Mouse (Mus musculus) embryonic fibroblast, embryonic 13.5 days (primary cell): ENCODE measurements at regions not wholly inside any gene's neighbourhood (a gene's known extent, or its start where the extent isn't known, plus 50 kb on each side); places are given as distances from the start of the nearest gene placed in this dataset.

Experiments used
- H3K27ac ChIP-seq: 2 replicates; pipeline ENCODE4 v1.5.1; 2012; ENCODE audit warnings: low read length, control low read depth, inconsistent platforms; ENCODE audit not compliant: insufficient read depth
- H3K4me1 ChIP-seq: 2 replicates; pipeline ENCODE4 v1.6.1; 2011; ENCODE audit warnings: low read length; ENCODE audit not compliant: control insufficient read depth, insufficient read depth
- H3K4me3 ChIP-seq: 2 replicates; pipeline ENCODE4 v1.5.1; 2011; ENCODE audit warnings: mild to moderate bottlenecking, control low read depth, low read length; ENCODE audit not compliant: insufficient read depth
- CTCF ChIP-seq: IDR thresholded peaks from 2 replicates; pipeline ENCODE4 v1.5.1; 2011; ENCODE audit warnings: mild to moderate bottlenecking, control low read depth, low read length, moderate library complexity, borderline replicate concordance; ENCODE audit not compliant: insufficient read depth
- POLR2A ChIP-seq: IDR thresholded peaks from 2 replicates; pipeline ENCODE4 v1.6.1; 2011; ENCODE audit warnings: low read depth, mild to moderate bottlenecking, control low read depth, low read length, moderate library complexity

DNA sequence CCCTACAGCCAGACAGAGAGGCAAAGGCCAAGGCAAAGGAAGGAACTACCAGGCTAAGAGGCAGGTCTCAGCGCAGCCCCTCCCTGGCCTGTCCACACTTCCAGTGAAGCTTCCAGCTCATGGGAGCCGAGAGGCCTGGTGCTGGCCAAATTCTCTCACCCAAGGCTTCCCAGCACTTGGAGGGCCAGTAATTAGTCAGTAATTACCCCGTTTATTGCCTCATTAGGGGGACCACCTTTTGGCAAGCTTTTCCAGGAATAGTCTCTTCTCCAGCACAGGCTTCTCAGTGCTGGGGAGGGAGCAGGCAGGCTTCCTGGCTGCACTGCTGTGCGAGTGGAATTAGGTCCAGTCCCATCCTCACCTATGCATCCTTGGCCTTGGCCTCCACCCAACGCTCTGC, 252.8 kb upstream of the Nxpe4 start:
- TF ChIP-seq CTCF: no peak
- TF ChIP-seq POLR2A: no peak
- no peaks in the 10 kb centered on the region for H3K4me1 ChIP-seq
- H3K4me3 ChIP-seq: no peak overlapping the region
- H3K27ac ChIP-seq: no peak overlapping the region

DNA sequence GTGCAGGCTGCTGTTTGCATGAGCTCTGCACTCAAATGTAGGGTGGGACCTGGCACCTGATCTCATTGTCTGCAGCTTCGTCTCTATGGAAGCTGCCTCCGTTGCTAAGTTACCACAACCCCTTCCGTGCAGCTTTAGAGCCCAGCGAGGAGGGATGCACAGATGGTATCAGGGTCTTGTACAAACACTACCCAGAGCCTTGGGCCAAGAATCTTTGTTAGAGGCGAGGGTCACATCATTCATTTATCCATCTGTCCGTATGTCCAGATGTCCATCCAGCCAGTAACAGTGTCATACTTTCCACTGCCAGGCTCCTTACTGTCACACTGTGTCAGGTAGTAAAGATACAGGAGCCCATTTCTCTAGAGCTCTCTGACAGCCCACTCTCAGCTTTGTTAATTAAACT, 251.3 kb upstream of the Nxpe4 start:
- no peaks in the 10 kb centered on the region for H3K4me1 ChIP-seq
- no peak for TF ChIP-seq CTCF
- no peak for TF ChIP-seq POLR2A
- no peak overlapping the region for H3K4me3 ChIP-seq
- H3K27ac ChIP-seq: no peak overlapping the region

DNA sequence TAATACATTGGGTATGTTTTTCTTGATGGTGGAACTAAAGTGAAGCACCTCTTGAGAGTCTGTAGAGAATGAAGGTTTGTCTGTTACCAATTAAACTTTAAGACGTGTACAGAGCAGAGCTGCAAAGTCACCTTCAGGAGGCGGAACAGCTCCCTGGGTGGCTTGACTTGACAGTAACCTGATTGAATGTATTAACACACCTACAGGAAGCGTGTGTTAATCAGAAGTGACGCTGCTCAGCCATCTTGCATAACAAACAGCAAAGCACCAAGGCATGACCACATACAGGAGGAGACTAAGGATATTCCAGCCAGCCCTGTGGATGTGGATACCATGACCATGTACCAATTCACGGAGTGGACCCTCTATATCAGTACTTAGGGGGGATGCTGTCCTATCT, 249.0 kb upstream of the Nxpe4 start:
- Histone ChIP-seq H3K4me1 (no peaks in the 10 kb centered on the region), H3K27ac (no peak overlapping the region), H3K4me3 (no peak overlapping the region)
- TF ChIP-seq CTCF (no peak), POLR2A (no peak)

DNA sequence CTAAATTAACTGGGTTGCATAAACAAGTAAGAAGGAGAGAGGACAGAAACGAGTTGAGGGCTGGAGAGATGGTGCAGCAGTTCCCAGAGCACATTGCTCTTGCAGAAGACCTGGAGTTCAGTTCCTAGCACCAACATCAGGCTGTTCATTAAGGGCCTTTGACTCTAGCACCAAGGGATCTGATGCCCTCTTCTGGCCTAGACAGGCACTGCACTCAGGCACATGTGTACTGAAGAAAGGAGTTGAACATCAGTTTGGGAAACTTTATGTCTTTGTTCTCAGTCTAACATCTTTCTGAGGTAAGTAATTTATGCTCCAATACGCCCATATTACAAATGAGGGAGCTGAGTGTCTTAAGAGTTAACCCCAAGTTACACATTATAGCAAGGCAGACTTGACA, 226.5 kb upstream of the Nxpe4 start:
- Histone ChIP-seq H3K4me1 (no peaks in the 10 kb centered on the region), H3K27ac (no peak overlapping the region), H3K4me3 (no peak overlapping the region)
- TF ChIP-seq POLR2A: no peak
- TF ChIP-seq CTCF: peak; percentile 10; the same call in 1 of the 2 replicates

DNA sequence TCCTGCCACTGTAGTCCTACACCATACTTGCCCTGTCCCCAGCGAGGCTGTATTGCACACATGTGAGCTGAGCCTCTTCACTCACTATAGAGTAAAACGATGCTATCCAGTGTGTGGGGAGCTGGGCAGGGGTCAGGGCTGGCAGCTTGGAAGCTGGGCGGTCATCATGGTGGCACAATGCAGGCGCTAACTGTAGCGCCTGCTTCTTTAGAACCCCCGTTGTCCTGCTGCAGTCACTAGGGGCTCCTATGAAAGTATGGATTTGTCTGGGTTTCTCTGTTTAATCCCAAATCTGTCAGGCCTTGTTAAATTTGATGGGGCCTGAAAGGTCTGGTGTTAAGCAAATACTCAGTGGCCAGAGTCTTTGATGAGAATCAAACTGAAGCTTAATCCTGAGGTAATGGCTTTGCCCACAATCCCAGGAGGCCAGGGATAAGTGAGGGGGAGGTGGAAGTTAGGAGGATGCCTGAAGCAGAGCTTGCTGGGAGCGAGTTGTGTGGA, 225.8 kb upstream of the Nxpe4 start:
- H3K27ac ChIP-seq: no peak overlapping the region
- TF ChIP-seq POLR2A: no peak
- TF ChIP-seq CTCF: no peak
- no peaks in the 10 kb centered on the region for H3K4me1 ChIP-seq
- H3K4me3 ChIP-seq: no peak overlapping the region

DNA sequence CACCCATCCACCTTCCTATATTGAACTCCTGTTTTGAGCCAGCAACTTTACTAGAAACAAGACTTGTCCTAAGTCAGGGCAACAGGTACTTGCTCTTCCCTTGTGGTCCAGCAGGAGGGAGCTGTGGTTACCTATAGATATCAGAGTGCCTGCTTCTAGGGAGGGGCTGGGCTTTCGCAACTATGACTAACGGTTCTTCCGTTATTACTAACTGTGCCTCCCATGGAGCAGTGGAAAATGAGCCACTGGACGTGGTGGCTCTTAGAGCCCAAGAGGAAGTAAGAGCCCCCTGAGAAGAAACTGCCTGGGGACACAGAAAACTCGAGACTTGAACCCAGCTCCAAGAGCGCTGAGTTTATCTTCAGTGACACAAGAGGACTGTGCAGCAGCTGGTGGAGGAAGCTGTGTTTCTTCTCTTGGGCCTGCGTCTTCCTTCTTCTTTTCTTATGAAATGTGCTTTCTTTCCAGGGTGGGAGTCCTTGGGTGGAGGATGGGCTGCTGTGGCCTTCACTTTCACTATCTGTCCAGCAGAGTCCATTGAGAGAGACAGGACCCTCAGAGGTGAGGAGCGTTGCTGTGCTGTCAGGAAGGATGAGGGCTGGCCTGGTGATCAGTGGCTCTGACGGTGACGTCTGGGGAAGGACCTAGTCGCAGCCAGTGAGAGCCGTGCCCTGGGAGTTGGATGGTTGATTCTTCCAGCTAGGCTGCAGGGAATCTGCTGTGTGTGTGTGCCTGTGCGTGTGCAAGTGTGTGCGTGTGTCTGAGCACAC, 222.7 kb upstream of the Nxpe4 start:
- H3K27ac ChIP-seq: no peak overlapping the region
- TF ChIP-seq POLR2A: no peak
- no peak for TF ChIP-seq CTCF
- no peaks in the 10 kb centered on the region for H3K4me1 ChIP-seq
- H3K4me3 ChIP-seq: no peak overlapping the region

DNA sequence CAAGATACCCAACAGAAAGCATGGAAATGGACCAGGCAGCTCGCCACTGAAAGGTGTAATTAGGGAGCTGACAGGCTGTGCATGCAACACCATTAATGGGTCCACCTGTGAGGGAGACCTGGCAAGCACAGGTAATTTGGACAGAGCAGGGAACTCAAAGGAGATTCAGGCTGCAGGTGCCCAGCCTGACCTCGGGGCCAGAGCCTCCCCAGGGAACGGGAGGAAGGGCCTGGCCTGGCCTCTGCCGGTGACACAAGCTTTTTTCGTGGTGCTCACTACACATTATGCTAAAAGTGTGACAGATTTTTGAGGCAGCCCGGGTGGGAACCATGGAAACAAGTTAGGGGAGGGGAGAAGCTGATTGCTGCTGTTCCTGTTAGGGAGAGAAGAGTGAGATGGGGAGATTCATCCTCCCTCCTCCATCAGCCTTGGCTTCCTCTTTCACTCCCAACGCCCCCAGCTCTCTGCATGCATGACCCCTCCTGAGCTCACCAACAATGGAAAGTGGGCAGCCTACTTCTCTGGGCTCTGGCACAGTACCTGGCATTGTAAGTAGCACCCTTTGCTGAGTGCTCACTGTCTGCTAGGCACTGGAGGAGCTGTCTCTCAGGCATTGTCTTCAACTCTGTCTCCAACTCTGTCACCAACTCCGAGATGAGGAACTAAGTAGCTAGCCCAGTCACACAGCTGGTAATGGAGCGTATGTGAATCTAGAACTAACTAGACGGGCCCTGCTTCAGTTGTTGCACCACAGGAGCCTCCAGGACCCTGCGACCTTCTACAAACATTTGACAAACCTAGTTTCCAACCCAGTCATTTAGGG, 218.9 kb upstream of the Nxpe4 start:
- Histone ChIP-seq H3K4me3 (no peak overlapping the region), H3K27ac (no peak overlapping the region), H3K4me1 (no peaks in the 10 kb centered on the region)
- TF ChIP-seq POLR2A (no peak), CTCF (no peak)

DNA sequence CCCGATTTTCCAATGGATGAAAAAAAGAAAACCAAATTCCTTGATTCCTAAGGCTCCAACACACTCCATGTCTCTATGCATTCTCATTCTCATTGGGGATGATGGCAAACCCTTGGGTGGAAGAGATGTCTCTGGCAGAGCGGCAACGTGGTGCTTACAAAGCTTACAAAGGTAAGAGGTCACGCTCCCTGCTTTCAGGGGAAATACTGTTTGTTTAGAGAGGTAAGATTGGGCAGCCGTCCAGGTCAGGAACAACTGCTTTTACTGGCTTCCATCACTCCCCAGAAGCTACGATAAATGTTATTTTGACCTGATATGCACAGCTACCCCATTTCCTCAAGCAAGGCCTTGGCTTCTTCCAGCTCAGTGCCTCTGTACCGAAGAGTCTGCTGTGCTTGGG, 215.6 kb upstream of the Nxpe4 start:
- H3K4me3 ChIP-seq: no peak overlapping the region
- no peaks in the 10 kb centered on the region for H3K4me1 ChIP-seq
- no peak overlapping the region for H3K27ac ChIP-seq
- no peak for TF ChIP-seq CTCF
- no peak for TF ChIP-seq POLR2A

DNA sequence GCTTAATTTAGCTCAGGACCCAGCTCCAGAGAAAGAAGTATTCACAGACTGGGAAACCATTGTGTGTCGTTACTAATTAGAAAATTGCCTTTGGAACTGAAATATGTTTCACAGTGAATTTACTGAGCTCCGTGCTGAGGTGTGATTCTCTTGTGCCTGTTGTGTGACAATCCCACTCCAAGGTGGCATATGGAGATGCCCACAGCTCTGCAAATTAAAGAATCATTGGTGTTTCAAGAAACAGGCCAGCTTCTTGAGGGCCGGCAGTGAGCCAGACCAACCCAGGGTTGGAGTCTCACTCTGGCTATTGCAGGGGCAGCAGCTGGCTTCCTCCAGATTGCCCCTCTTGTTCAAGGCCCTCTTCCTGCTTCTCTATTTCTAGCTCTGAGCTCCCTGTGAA, 203.9 kb upstream of the Nxpe4 start:
- no peak for TF ChIP-seq CTCF
- TF ChIP-seq POLR2A: no peak
- Histone ChIP-seq H3K4me1 (no peaks in the 10 kb centered on the region), H3K27ac (no peak overlapping the region), H3K4me3 (no peak overlapping the region)

DNA sequence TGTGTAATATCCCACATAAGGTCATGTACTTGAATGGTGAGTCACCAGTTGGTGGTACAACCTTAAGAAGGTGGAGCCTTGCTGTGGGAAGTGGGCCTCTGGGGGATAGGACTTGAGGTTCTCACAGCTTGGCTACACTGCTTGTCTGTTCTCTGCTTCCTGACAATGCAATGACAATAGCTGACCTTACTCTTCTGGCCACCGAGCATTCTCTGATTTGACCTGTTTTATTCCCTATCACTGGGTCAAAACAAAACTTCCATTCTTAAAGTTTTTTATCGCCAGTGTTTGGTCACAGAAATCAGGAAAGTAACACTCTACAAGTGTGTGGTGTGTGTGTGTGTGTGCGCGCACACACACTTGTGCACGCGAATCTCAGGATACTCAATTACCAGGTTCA, 203.0 kb upstream of the Nxpe4 start:
- H3K4me3 ChIP-seq: no peak overlapping the region
- no peak for TF ChIP-seq POLR2A
- no peak for TF ChIP-seq CTCF
- H3K4me1 ChIP-seq: 0 out of 2 replicates have a peak, but pooled peaks cover 2% of the 10 kb centered on the region
- no peak overlapping the region for H3K27ac ChIP-seq
